ENCODE assay signal across 8 mouse cellular contexts in genomic region chr11:96976911-96977591, GRCm38 (mm10). TPM values are rescaled to one million over a fixed set of nuclear protein-coding genes. Genes with fewer than 3 reads are reported as not detected.
DNase-seq lines count a peak whose midpoint lies in the region; ATAC-seq and TF ChIP-seq lines count a peak whose summit lies in the region.

No protein-coding gene starts in this region.

- under 1% methylated on average over 49 of the region's 50 CpGs for WGBS in forebrain, embryonic 16.5 days
- 1% methylated on average over 49 of the region's 50 CpGs for WGBS in small intestine, adult 2 months

- no peaks in the 10 kb centered on the region for H3K36me3 ChIP-seq in forebrain, embryonic 16.5 days (ENCODE audit: control insufficient read depth, insufficient read depth)
- H3K36me3 ChIP-seq in small intestine, adult 2 months (ENCODE audit: control insufficient read depth, insufficient read depth, low read length): no peaks in the 10 kb centered on the region

- H3K27me3 ChIP-seq in forebrain, embryonic 16.5 days (replicated peaks; ENCODE audit: control insufficient read depth, insufficient read depth, low read length): no peaks in the 10 kb centered on the region
- no peaks in the 10 kb centered on the region for H3K27me3 ChIP-seq in small intestine, adult 2 months (ENCODE audit: control insufficient read depth, insufficient read depth, low read length)

- H3K27ac ChIP-seq in forebrain, embryonic 16.5 days (ENCODE audit: low read length): peak overlapping the region; percentile 97
- peak overlapping the region; percentile 98 for H3K27ac ChIP-seq in left cerebral cortex, adult 2 months
- peak overlapping the region; percentile 82 for H3K27ac ChIP-seq in small intestine, adult 2 months (ENCODE audit: insufficient read depth, low read depth, low read length)

- peak overlapping the region; percentile 96 for H3K9ac ChIP-seq in forebrain, embryonic 16.5 days (replicated peaks; ENCODE audit: low read depth, low read length)

- peak; percentile 93 to 97 for DNase-seq in adrenal gland, adult (ENCODE audit: inconsistent age in 2 of 2, low spot score in 1 of 2)
- DNase-seq in adrenal gland, adult 8-10 months: no peak
- peak; percentile 84 for DNase-seq in cerebellum, adult 11 months
- peak; percentile 87 to 96 for DNase-seq in heart, postnatal 36 days
- peak; percentile 84 to 87 for DNase-seq in left cerebral cortex, adult 2 months (ENCODE audit: extremely low spot score in 1 of 2, low spot score in 2 of 2)

- H3K4me2 ChIP-seq in forebrain, embryonic 16.5 days (ENCODE audit: low read length): peak overlapping the region; percentile 87

- peak overlapping the region; percentile 72 for H3K4me3 ChIP-seq in forebrain, embryonic 16.5 days (replicated peaks; ENCODE audit: low read length)
- peak overlapping the region; percentile 82 for H3K4me3 ChIP-seq in left cerebral cortex, adult 2 months
- H3K4me3 ChIP-seq in small intestine, adult 2 months (ENCODE audit: low read depth, low read length): peak overlapping the region; percentile 86

- TF ChIP-seq CTCF in left cerebral cortex, adult 2 months (IDR thresholded peaks at IDR 0.05): peak; percentile 23
- peak; percentile 13; the same call in 1 of the 2 replicates for TF ChIP-seq CTCF in small intestine, adult 2 months (IDR thresholded peaks at IDR 0.05; ENCODE audit: extremely low read depth, insufficient read length, insufficient replicate concordance, low read depth, low read length)

- H3K9me3 ChIP-seq in forebrain, embryonic 16.5 days (ENCODE audit: control insufficient read depth, low read length): no peaks in the 10 kb centered on the region

- H3K4me1 ChIP-seq in forebrain, embryonic 16.5 days (replicated peaks; ENCODE audit: control insufficient read depth, insufficient read depth, low read length): peaks cover 20% of the 10 kb centered on the region
- H3K4me1 ChIP-seq in small intestine, adult 2 months (ENCODE audit: control insufficient read depth, insufficient read depth, insufficient read length, low read length): peaks cover 4% of the 10 kb centered on the region

- TF ChIP-seq POLR2A in small intestine, adult 2 months (IDR thresholded peaks at IDR 0.05; ENCODE audit: low read depth, low read length): no peak

- intact Hi-C loops in heart, postnatal 36 days (cut with DNase I): no loop called here
- intact Hi-C loops in left cerebral cortex, adult 2 months (cut with DNase I): loop anchor here (2.0 kb wide), 1 partner anchor 60 kb away; the partner anchor contains the start of gene Cdk5rap3

- ATAC-seq in forebrain, embryonic 16.5 days: peak; percentile 69
- peak; percentile 34 for ATAC-seq in megakaryocyte, adult 5-6 weeks (ENCODE audit: poor library complexity, severe bottlenecking)

RNA-seq across cellular contexts. Expression of gene Sp2, which starts 5.7 kb away (rescaled TPM):
- total RNA-seq in adrenal gland, adult 8-10 months (2022): 10 to 100 TPM; 13.8 to 21.0 (median 16.4) TPM
- polyA plus RNA-seq in forebrain, embryonic 16.5 days (2015; fragmentation: Nextera tagmentation; extraction: Ambion mirVana): 16.2 and 16.3 TPM in 2 replicates
- 10 to 100 TPM; 10.3 to 13.8 TPM for total RNA-seq in heart, postnatal 36 days (2021)
- total RNA-seq in left cerebral cortex, adult 2 months (2021): 10 to 100 TPM; 12.6 to 15.2 TPM
- 45.7 and 46.6 TPM in 2 replicates for total RNA-seq in megakaryocyte, adult 5-6 weeks (2015)
- 5.3 and 8.3 TPM in 2 replicates for total RNA-seq in megakaryocyte, adult 5-6 weeks (2017)
- 11.0 and 20.1 TPM in 2 replicates for polyA plus RNA-seq in small intestine, adult 2 months (2012; rRNA removed)

RNA-seq across cellular contexts. Expression of gene Pnpo, which starts 33.3 kb away (rescaled TPM):
- 10 to 100 TPM; 34.5 to 43.3 (median 39.4) TPM for total RNA-seq in adrenal gland, adult 8-10 months (2022)
- 21.7 and 22.8 TPM in 2 replicates for polyA plus RNA-seq in forebrain, embryonic 16.5 days (2015; fragmentation: Nextera tagmentation; extraction: Ambion mirVana)
- 10 to 100 TPM; 12.8 to 13.9 TPM for total RNA-seq in heart, postnatal 36 days (2021)
- total RNA-seq in left cerebral cortex, adult 2 months (2021): 10 to 100 TPM; 40.0 to 40.2 TPM
- 16.8 and 19.9 TPM in 2 replicates for total RNA-seq in megakaryocyte, adult 5-6 weeks (2015)
- 29.1 and 32.8 TPM in 2 replicates for total RNA-seq in megakaryocyte, adult 5-6 weeks (2017)
- polyA plus RNA-seq in small intestine, adult 2 months (2012; rRNA removed): 28.4 and 44.6 TPM in 2 replicates

RNA-seq across cellular contexts. Expression of gene Sp6, which starts 36.1 kb away (rescaled TPM):
- under 1 TPM; 0.28 to 0.94 (median 0.61) TPM for total RNA-seq in adrenal gland, adult 8-10 months (2022)
- 0.29 and 0.68 TPM in 2 replicates for polyA plus RNA-seq in forebrain, embryonic 16.5 days (2015; fragmentation: Nextera tagmentation; extraction: Ambion mirVana)
- under 1 TPM in 1 of 2 experiments, not detected in 1; 0.14 TPM for total RNA-seq in heart, postnatal 36 days (2021)
- total RNA-seq in left cerebral cortex, adult 2 months (2021): 1 to 10 TPM in 1 of 2 experiments, under 1 TPM in 1; 0.91 to 1.8 TPM
- total RNA-seq in megakaryocyte, adult 5-6 weeks (2015): 0.13 TPM in 1 of 2 replicates, not detected in the other
- not detected in 2 replicates for total RNA-seq in megakaryocyte, adult 5-6 weeks (2017)
- polyA plus RNA-seq in small intestine, adult 2 months (2012; rRNA removed): 0.13 and 0.22 TPM in 2 replicates

RNA-seq across cellular contexts. Expression of gene Prr15l, which starts 49.1 kb away (rescaled TPM):
- total RNA-seq in adrenal gland, adult 8-10 months (2022): under 1 TPM in 3 of 4 experiments, not detected in 1; 0.28 to 0.70 (median 0.32) TPM
- polyA plus RNA-seq in forebrain, embryonic 16.5 days (2015; fragmentation: Nextera tagmentation; extraction: Ambion mirVana): 0.19 and 0.27 TPM in 2 replicates
- total RNA-seq in heart, postnatal 36 days (2021): 1 to 10 TPM in 1 of 2 experiments, under 1 TPM in 1; 0.73 to 1.8 TPM
- total RNA-seq in left cerebral cortex, adult 2 months (2021): not detected
- 0.07 TPM in 1 of 2 replicates, not detected in the other for total RNA-seq in megakaryocyte, adult 5-6 weeks (2015)
- 0.16 and 0.29 TPM in 2 replicates for total RNA-seq in megakaryocyte, adult 5-6 weeks (2017)
- 56.6 and 137 TPM in 2 replicates for polyA plus RNA-seq in small intestine, adult 2 months (2012; rRNA removed)

RNA-seq across cellular contexts. Expression of gene Scrn2, which starts 52.7 kb away (rescaled TPM):
- total RNA-seq in adrenal gland, adult 8-10 months (2022): 10 to 100 TPM; 19.4 to 40.6 (median 31.8) TPM
- polyA plus RNA-seq in forebrain, embryonic 16.5 days (2015; fragmentation: Nextera tagmentation; extraction: Ambion mirVana): 14.4 and 16.2 TPM in 2 replicates
- total RNA-seq in heart, postnatal 36 days (2021): 10 to 100 TPM; 13.7 to 14.1 TPM
- 1 to 10 TPM; 2.8 to 3.4 TPM for total RNA-seq in left cerebral cortex, adult 2 months (2021)
- total RNA-seq in megakaryocyte, adult 5-6 weeks (2015): 0.48 and 1.4 TPM in 2 replicates
- total RNA-seq in megakaryocyte, adult 5-6 weeks (2017): 5.1 and 5.4 TPM in 2 replicates
- 23.7 and 50.0 TPM in 2 replicates for polyA plus RNA-seq in small intestine, adult 2 months (2012; rRNA removed)
